Mouse (Mus musculus) left cerebral cortex, postnatal 25 days (tissue): ENCODE measurements at regions not wholly inside any gene's neighbourhood (a gene's known extent, or its start where the extent isn't known, plus 50 kb on each side); places are given as distances from the start of the nearest gene placed in this dataset.

Experiments used
- DNase-seq, 2 experiments: peaks; one replicate each; pipeline ENCODE4 v3.0.0; 2022; ENCODE audit warnings: low spot score in 2 of 2, mixed read lengths in 1 of 2
- intact Hi-C: fragments of 180-260 bp; cut with DNase I; formaldehyde crosslinking; loops from one replicate; pipeline ENCODE4 v1.15.1; 2025

DNA sequence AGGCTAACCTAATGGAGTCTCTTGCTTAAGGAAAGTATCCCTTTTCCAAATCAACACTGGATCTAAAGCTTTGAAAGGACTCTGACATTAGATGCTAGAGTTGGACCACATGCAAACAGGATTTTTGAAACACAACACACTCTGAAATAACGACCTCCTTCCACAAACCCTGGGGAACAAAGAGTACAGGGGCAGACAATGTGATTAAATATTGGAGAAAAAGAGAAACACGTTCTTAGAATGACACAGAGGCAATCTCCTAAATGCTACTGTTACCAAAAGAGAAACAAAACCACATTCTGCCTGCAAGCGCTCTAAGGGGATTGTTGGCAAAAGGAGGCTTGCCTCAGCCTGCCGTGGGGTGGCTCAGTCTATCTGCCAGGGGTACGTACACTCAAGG is 1422.0 kb downstream of the Gsdmc2 start:
- DNase-seq: no peak
- intact Hi-C loops: no loop called here

- intact Hi-C loops: no loop called here
- DNase-seq: no peak
Observed at GRCm38 (mm10) chr15:62421073-62421851, 1423.7 kb downstream of the Gsdmc2 start.

- intact Hi-C loops: no loop called here
- no peak for DNase-seq
Observed at GRCm38 (mm10) chr15:62416691-62417090, 1428.3 kb downstream of the Gsdmc2 start.

DNA sequence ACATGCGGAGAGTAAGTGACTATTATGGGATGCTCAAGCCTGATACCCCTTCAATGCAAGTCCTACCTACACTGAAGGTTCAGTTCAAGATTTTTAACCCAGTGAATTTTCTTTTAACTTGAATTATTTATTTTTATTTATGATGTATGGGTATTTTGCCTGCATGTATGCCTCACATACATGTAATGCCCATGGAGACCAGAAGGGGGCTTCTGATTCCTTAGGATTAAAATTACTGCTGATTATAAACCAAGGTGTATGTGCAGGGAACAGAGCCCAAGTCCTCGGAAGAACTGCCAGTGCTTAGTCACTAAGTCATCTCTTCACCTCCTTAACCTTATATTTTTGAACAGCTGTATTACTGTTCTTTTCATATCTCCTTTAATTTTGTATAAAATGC is 1431.3 kb downstream of the Gsdmc2 start:
- no peak for DNase-seq
- intact Hi-C loops: no loop called here

DNA sequence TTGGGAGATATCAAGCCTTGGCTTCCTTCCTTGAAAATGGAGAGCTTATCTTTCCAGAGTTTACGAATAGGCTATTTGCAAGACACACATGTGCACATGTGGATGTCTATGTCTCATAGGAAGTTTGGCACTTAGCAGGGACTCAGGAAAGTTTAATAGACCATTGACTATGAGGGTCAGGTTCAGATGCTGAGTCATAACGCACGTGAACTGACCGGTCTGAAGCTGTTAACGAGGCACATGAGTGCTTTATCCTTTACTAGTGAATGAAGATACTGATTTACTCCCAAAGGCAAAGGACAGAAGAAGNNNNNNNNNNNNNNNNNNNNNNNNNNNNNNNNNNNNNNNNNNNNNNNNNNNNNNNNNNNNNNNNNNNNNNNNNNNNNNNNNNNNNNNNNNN is 1442.8 kb downstream of the Gsdmc2 start:
- DNase-seq: no peak
- intact Hi-C loops: no loop called here

GRCm38 (mm10) chr15:62400984-62401609 is 1443.9 kb downstream of the Gsdmc2 start:
- intact Hi-C loops: no loop called here

GRCm38 (mm10) chr15:62399381-62399780 is 1445.6 kb downstream of the Gsdmc2 start:
- no peak for DNase-seq
- intact Hi-C loops: no loop called here

More at GRCm38 (mm10) chr15:62400984-62401609, 1443.9 kb downstream of the Gsdmc2 start:
- DNase-seq: no peak

DNA sequence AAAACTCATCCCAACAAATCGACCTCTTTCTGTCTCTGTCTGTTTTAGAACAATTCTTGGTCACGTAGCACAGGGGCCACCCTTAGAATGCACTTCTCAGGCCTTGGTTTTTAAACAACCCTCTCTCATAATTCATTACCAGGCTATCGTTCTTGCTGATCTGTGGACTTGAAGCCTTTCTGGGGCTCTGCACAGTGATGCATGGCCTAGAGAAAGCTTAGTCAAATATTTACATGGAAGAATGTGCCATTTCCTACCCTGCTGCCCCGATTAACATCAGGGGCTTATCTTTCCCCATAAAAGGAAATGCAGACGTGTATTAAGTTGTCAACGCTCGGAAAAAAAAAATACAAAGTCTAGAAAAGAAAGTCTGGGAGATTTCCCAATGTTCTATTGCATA is 1448.0 kb downstream of the Gsdmc2 start:
- intact Hi-C loops: no loop called here

DNA sequence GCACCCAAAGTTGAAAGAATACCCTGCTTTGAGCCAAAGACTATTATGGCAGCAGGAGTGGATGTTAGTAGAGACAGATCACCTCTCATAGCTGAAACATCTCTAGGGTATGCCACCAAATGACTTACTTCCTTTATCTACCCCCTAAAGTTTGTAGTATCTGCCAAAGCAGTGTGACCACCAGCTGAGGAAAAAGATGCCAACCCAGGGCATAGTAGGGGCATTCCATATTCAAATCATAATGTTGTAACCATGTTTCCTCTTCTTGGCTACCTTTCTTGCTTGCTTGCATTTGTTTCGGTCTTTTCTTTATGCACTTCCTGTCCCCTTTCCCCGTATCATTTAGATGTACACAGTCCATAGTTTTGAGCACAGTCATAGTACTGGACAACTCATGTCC is 1449.6 kb downstream of the Gsdmc2 start:
- DNase-seq: no peak
- intact Hi-C loops: no loop called here

More for the DNA sequence above, 1448.0 kb downstream of the Gsdmc2 start:
- DNase-seq: no peak

DNA sequence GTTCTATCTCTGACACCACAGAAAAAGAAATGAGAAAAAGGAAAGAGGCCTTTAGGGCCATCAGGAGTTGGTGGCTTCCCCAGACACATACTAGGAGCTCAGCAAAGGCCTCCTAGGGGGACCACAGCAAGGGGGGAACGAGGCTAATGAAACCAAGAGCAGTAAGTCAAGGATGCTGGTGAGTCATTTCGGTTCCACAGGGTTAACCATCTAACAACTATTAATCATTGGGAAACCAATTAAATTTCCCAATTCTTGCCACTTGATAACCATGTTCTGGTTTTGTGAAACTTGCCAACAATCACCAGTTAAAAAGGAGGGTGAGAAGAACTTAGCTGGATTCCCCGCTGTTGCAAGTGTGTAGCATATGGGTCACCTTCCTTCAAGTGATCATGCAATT is 1451.6 kb downstream of the Gsdmc2 start:
- no peak for DNase-seq
- intact Hi-C loops: no loop called here

DNA sequence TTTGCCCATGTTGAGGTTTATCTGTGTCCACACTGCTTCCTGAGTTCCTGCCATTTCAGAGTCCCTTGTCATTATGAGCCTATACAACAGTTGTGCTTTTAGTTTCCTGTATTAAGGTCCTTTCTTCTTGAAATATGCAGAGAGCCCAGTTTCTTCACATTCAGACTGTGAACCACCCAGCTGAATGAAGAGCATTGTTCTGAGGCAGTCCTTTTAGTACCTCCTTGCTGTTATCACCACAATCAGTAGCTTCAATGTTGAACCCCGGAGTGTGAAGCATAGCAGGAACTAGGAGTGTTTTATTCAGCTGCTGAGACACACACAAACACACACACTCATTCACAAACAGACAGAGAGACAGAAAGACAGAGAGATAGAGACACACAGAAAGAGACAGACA is 1452.1 kb downstream of the Gsdmc2 start:
- no peak for DNase-seq
- intact Hi-C loops: no loop called here

DNA sequence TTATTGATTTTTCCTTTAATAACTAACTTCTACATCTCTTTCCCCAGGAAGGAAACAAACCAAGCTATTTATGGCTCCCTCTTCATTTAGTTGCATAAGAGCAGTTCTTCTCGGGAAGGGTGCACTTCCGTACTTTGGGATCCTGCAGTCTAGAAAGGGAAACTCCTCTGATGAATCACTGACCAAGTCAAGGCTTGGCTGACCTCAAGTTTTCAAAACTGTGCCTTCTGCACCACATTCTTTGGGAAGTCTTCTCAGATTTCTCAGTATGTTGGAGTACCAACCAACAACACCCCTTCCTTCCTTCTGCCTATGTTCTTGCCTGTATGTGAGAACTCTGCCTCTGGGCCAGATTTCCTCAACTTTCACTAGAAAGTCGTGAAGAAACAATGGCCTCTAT is 1452.6 kb downstream of the Gsdmc2 start:
- intact Hi-C loops: no loop called here
- no peak for DNase-seq

DNA sequence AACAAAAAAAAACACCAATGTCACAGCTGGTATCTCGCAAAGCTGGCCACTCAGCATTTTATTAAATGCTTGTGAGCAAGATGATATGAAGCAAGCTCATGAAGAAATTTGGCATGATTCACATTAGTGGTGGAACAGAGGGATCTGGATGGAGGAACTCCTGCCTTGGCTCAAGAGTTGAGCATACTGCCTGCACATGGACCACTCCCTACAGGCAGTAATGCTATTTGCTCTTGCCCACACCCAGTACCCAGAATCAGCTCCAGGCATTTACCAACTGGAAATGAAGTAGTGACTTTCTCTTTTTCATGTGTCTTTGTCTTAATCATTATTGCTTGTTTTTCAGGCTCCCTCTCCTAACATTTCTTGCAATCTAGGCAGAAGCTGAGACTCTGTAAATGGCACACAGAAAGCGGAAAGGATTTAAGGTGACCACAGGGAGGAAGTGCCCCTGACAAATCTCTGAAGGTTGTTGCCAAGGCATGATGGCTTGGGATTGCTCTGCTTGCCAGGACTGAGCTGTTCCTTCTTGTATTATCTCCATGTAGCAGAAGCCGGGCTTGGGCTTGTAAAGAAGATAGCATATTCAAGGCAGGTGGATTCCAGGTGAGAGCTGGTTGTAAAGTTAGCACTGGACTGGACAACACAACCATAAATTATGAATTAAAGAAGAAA is 1455.4 kb downstream of the Gsdmc2 start:
- DNase-seq: no peak
- intact Hi-C loops: no loop called here

DNA sequence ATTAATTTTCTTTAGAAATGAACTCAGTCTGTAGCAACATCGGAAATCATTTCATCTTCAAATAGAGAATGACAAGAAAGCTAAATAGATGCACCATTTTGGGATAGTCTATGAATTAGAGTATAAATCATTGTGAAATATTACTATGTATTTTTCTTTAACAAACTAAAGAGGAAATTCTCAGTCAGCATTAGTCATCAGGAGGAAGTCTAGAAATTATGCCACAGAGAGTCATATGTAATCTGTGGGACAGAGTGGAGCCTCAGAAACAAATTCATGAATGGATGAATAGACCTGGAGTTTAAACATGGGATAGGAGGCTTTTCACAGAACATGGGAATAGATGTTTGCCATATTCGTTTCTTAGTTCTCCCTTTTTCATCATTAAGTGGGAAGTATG is 1459.4 kb upstream of the A1bg start:
- intact Hi-C loops: no loop called here

DNA sequence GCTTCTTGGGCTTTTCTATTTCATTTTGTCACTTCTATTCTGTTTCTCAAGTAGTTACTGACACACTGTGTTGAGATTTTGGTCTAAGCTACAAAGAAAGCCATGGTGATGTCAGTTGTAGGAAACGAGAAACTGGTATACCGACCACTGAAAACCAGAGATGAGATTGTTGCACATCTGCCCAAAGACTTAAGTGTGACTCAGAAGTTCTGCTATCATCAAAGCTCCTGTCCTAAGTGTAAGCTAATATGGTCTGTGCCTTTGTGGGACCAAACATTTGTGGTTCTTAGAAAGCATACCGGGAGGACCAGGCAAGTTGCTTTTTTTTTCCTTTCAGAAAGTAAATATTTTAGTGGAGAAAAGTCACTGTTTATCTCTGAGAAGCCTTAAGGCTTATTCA is 1451.8 kb upstream of the A1bg start:
- no peak for DNase-seq
- intact Hi-C loops: no loop called here

More for the DNA sequence above, 1459.4 kb upstream of the A1bg start:
- no peak for DNase-seq

DNA sequence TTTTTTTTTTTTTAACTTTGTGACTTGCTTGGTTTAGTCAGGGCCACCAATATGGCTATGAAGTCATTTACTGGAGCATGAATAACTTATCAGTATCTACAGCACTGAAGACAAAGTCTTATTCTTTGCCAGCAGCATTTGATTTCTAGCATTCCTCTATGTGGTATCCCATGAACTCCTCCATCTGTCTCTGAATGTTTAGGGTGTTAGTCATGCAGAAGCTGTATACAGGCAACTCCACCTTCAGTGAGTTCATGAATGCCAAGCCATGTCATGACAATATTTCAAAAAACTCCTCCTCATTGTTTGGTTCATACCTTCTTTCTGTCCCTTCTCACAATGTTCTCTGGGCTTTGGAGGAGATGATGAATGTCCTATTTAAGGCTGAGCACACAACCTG is 1438.4 kb upstream of the A1bg start:
- intact Hi-C loops: no loop called here
- no peak for DNase-seq

- DNase-seq: no peak
- intact Hi-C loops: no loop called here
Observed at GRCm38 (mm10) chr15:62358338-62359239, 1435.8 kb upstream of the A1bg start.

DNA sequence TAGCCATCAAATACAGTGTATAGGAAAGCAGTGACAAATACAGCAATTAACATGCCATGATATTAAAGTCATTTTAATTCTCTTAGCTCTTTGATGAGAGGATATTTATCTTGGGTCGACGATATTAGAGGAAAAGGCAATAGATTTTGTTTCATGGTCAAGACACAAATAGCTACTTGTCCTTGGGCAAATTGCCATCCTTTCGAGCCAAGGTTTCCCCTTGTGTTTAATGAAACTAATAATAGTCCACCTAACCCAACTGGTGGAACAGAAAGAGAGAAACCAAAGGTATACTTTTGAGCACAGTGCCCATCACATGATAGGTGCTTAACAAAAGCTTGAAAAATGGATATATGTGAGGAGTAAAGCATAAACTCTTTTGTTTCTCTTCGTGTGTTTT is 1431.0 kb upstream of the A1bg start:
- intact Hi-C loops: no loop called here
- DNase-seq: no peak

DNA sequence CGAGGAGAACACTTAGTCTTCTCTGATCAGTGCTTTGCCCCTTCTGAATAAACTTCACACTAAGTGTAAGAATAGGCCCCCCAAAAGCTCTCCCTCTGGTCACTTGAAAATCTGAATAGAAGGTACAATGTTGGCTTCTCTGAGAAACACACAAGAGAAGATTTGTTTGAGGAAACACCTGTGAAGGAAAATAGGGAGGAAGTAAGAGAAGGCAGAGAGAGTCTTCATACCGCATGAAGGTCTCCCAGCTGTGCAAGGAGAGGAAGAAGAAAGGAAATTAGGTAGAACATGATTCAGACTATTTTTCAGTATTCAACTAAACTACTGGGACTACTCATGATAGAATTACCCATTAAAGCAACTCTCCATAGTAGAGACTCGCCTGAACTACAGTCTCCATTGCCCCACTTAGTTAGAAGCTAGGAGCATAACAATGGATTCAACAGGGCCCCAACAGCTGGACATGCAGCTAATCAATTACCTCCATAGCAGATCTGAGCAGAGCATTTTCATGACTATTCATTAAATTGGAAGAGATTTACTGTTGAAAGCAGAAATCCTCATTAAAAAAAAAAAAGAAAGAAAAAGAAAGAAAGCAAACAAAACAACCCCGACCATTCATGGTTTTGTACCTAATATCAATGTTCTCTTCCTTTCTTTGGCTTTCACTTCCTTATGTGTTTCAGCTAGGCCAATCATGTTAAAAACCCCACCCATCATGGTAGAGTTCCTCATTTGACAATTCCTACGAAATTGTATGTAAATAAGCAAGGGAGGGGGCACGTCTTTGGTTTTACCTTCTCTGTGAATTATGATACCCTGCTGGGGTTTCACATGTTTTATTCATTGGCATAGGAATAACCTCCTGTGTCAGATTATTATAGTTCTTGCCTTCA is 1428.3 kb upstream of the A1bg start:
- DNase-seq: no peak
- intact Hi-C loops: no loop called here
